Mouse (Mus musculus): ENCODE measurements around the gene Supt4a.

DNA sequence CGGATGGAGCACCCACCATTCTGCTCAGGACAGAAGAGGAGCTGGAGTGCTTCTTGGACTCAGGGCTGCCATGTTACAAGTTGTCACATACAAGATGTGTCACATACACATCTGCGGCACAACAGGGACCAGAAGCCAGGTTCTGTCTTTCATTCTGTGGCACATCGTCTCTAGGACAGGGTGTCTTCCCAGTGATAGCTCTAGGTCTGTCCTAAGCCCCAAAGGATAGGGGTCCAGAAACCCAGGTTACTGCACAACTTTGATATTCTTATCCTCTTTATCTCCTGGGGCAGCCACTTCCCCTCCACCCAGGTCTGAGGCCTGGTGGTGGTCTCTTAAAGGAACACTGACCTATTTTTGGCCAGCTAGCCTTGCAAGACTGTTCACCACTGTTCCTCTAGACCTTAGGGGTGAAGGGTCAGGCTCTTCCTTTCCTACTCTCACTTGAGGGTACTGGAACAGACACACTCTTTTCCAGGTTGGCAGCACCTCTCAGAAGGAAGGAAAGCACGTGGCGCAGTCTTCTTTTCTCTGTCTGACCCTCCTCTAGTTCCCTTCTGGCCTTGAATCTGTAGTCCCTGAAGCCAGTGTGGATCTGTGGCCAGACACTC, 16.6 kb downstream of the Supt4a start:
- TF ChIP-seq CTCF (IDR thresholded peaks at IDR 0.05; ENCODE audit: control insufficient read depth, insufficient read depth, insufficient read length) (no peak), CEBPB (IDR thresholded peaks at IDR 0.05; ENCODE audit: low read depth) (no peak), USF1 (IDR thresholded peaks at IDR 0.05; ENCODE audit: low read depth) (no peak), MAX (IDR thresholded peaks at IDR 0.05) (no peak), MYOD1 (IDR thresholded peaks at IDR 0.05; ENCODE audit: control insufficient read depth, insufficient read length, low read depth) (no peak)
